Mouse (Mus musculus): ENCODE results near the gene Strap.

GRCm38 (mm10) chr6:137754056-137754856 is 19.4 kb downstream of the Strap start, which contains the start of gene Dera:
- TF ChIP-seq CTCF (IDR thresholded peaks at IDR 0.05; ENCODE audit: extremely low read depth, insufficient read depth, insufficient read length, insufficient replicate concordance) (no peak), POLR2A (IDR thresholded peaks at IDR 0.05; ENCODE audit: low read depth, low read length) (peak; percentile 33; the same call in 1 of the 2 replicates)
